Mouse (Mus musculus): ENCODE results near the gene Cyp46a1.

Cyp46a1 gene

GRCm38 (mm10) chr12:108400951-108401350 is 66.8 kb downstream of the Cyp46a1 start:
- DNase-seq = no peak

GRCm38 (mm10) chr12:108403957-108404356 is 69.8 kb downstream of the Cyp46a1 start:
- DNase-seq = peak; percentile 52 to 55

GRCm38 (mm10) chr12:108409100-108409499 is 74.9 kb downstream of the Cyp46a1 start:
- no peak for DNase-seq

- no peak for DNase-seq
These were observed 76.4 kb downstream of the Cyp46a1 start for GRCm38 (mm10) chr12:108410416-108411208.
